Mouse (Mus musculus) brain, adult 2 months (tissue): Measurements from ENCODE around the gene Dcxr.
A peak's percentile ranks its signal among the peaks of the same experiment; 100 is the strongest.
"Not testable (repeated sequence)": the region's sequence is repeated elsewhere in the genome, so short reads cannot be mapped to it uniquely, and the experiment has no call there.

Source experiments
- DNase-seq: peaks from one replicate; pipeline ENCODE4 v3.0.0; 2011; ENCODE audit warnings: low read depth, low spot score

Dcxr gene

GRCm38 (mm10) chr11:120727169-120727527, at the start of gene Dcxr:
Gene Dcxr, minus strand, starts transcription at chr11:120727281.
- DNase-seq: peak; percentile 94

DNA sequence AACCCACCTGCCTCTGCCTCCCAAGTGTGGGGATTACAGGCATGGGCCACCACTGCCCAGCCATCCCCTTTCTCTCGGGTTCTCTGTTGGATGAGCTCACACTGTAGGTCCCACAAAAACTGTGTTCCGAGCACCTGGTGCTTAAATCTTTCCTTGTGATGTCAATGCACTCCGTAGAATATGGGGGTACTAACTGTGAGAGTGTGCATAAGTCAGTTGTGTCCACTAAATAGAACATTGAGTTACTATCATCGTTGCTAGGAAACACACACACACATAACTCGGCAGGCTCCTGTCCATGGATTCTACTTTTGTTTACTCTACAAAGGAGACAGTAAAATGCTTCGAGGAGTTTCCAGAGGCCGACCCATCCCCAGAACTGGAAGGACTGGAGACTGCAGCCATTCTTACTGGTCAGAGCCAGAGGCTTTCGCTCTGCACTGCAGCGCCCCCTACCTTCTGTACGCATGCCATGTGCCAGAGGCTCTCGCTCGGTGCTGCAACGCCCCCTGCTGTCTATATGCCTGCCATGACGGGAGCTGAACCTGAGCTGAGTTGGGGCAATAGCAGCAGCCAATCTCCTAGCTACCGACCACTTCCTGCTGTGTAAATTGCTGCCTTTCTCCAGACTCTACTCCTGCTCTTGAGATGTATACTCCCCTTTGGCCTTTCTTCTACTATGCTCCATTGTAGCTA, 48.8 kb upstream of the Dcxr start:
- peak; percentile 96 for DNase-seq

GRCm38 (mm10) chr11:120773463-120774190, 46.5 kb upstream of the Dcxr start:
- no peak for DNase-seq

GRCm38 (mm10) chr11:120772749-120773148, 45.7 kb upstream of the Dcxr start:
- DNase-seq: no peak

GRCm38 (mm10) chr11:120768206-120768605, 41.1 kb upstream of the Dcxr start:
- DNase-seq: no peak

DNA sequence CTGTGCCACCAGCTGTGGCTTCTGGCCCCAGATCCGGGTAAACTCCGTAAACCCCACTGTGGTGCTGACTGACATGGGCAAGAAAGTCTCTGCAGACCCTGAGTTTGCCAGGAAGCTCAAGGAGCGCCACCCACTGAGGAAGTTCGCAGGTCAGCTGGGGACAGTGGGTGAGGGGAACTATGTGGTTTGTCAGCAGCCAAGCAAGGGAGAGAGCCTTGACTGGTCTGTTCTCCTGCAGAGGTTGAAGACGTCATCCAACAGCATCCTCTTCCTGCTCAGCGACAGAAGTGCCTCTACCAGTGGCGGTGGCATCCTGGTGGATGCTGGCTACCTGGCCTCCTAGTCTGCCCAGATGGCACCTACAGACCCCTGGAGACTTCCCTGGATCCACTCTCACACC, 39.9 kb upstream of the Dcxr start:
- not testable (repeated sequence) for DNase-seq

GRCm38 (mm10) chr11:120763121-120763999, 36.3 kb upstream of the Dcxr start:
- not testable (repeated sequence) for DNase-seq

DNA sequence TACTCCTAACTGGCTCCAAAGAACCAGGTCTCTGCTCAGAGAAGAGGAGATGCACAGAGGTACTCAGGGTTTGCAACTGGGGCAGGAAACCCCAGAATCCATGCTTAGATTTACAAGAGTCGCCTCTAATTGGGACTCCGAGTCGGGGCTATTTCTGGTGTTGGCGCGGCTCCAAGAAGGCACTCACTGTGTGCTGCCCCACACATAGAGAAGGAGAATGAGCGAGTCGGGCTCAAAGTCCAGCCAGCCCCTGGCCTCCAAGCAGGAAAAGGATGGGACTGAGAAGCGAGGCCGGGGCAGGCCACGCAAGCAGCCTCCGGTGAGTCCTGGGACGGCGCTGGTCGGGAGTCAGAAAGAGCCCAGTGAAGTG, 35.6 kb upstream of the Dcxr start, which contains the start of gene Hmga1b:
Gene Hmga1b (plus strand): TSS at position 123 of the 370 bp plus-strand sequence.
- DNase-seq: not testable (repeated sequence)

DNA sequence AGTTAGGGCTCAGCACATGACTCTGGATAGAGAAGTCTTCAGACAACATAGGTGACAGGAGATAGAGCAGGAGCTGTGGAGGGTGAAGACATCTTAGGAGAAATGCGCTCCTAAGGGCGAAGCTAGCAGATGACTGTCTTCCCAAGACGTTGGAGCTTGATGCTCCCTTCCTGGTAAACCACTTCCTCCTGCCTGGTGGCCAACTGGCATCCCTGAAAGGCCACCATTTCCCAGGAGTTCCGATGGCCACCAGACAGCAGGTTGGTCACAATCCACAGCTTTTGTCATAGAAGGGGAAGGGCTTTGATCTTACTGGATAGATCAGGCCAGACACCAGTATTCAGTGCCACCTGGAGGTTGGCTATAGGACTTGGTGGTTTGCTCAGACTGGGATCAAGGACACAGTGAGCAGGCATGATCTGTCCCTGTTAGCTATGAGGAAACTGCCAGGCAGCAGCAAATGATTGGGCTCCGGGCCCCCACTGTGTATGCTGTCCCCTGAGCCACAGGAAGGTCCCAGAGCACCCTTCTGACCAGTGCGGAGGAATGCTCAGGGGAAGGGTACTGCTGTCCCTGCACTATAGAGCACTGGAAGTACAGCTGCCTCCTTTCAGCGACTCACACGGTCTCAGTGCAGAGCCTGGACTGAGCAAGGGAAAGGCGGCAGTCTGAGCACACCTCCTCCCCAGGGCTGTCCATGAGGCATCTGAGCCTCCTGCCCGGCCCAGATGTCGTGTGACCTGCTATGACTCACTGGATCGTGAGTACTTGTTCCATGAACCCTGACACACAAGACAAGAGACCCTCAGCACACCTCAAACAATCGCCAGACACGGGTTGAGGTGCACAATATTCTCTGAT, 35.0 kb upstream of the Dcxr start:
- DNase-seq: no peak

DNA sequence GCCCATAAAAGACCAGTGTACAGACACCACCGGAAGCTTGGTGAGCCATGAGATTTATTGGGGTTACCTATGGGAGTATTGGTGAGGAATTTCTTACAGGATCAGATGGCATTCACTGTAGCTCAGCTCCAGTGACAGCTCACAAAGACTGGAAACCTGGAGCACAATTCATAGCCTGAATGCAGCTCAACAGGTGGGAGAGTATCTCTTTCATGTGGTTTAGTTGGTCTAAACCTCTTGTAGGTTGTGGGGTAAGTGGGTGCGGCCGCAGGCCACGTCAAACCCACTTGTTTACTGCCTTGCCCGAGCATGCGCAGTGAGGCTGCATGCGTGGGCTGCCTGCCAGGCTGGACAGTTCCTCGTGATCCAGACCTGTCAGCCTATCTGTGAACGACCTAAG, 33.2 kb upstream of the Dcxr start:
- DNase-seq: no peak

- no peak for DNase-seq
Observed at GRCm38 (mm10) chr11:120751606-120752005, 24.5 kb upstream of the Dcxr start.

- peak; percentile 34 for DNase-seq
Observed at GRCm38 (mm10) chr11:120749430-120749829, 22.3 kb upstream of the Dcxr start.

GRCm38 (mm10) chr11:120747974-120748373, 20.9 kb upstream of the Dcxr start:
- DNase-seq: no peak

DNA sequence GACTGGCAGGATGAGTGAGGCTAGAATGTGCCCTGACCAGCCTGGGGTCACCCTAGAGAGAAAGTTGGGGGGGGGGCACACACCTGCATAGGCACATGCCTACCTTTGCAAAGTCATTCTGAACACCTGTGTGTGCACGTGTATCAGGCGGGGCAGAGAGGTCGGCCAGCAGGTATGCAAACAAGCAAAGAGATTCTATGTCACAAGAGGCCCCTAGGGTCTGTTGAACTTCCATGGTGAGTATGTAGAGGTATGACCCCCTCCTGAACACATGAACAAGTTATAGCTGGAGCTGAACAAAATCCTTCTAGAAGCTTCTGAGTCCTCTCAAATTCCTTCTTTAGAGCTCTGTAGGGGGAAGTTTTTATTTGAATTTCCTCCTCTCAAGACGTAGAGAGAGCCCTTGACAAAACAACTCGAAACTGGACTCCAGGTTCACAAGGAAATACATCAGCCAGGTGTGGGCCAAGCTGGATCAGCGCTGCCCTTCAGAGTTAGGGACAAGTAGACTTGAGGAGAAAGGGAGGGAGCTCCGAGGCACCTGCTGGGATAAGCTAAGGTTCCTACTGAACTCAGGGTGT, 17.1 kb upstream of the Dcxr start:
- no peak for DNase-seq

DNA sequence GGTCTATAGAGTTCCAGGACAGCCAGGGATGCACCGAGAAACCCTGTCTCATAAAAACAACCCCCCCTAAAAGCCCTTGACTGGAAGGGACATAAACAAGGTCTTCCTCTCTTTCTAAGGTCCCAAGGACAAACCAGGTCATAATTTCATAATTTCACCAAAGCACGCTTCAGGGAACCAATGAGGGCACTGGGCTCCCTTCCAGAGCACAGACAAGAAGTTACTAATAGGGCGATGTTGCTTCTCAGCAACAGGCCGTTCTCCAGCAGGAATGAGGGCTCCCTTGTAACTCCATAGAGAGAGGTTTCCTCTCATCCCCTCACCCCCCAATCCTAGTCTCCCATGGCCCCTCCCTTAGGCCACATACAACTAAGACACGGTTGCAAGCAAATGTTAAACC, 13.9 kb upstream of the Dcxr start:
- no peak for DNase-seq

DNA sequence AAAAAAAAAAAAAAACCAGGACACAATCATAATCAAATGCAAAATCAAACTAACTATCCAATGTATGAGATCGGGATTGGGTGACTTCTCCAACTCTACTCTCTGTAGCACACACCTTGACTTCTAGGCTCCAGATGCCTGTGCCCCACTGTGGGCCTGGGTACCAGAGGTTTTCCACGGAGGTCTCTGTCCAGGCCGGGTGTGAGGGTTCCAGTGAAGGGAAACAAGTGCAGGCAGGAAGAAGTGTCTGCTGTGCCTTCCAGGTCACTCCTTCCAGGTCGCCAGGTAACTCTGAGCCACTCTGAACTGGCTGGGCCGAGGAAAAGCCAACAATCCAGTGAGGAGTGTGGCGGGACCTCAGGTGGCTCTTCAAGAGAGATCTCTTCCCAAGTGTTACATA, 9.3 kb upstream of the Dcxr start:
- no peak for DNase-seq

DNA sequence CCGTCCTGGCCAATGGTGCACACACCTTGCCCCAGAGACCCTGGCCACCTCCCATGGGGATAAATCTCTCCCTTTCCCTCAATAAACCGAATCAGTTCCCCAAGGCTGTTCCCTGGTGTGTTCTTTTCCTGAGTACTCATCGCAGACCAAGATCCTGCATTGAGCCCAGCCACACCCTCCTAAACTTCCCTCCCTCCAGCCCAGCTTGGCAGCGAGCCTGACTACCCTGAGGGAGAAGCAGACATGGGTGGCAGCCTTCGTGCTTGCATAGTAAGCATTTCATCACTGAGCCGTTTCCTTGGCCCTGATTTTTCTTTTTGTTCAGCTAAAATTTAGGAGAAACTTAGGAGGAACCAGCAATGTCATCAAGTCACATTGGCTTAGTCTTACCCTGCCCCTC, 6.4 kb upstream of the Dcxr start:
- DNase-seq: peak; percentile 34

- DNase-seq: no peak
Observed at GRCm38 (mm10) chr11:120731858-120732680, 5.0 kb upstream of the Dcxr start, which contains the start of gene Cbr2. Gene Cbr2, minus strand, starts transcription at chr11:120732114.

DNA sequence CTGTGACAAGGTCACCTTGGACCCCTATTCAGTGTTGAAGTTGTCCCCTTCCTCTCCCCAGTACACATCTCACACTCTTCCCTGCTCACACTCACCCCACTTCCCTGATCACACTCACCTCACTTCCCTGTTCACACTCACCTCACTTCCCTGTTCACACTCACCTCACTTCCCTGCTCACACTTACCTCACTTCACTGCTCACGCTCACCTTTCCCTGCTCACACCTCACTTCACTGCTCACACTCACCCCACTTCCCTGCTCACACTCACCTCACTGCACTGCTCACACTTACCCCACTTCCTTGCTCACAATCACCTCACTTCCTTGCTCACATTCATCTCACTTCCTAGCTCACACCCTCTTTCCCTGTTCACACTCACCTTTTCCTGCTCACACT, 4.3 kb upstream of the Dcxr start:
- DNase-seq: no peak

GRCm38 (mm10) chr11:120730331-120730870, 3.3 kb upstream of the Dcxr start:
- DNase-seq: no peak
